Mouse (Mus musculus) embryonic facial prominence, embryonic 13.5 days (tissue): ENCODE measurements around the gene Slc44a3. TPM values are rescaled to one million over a fixed set of nuclear protein-coding genes. Genes with fewer than 3 reads are reported as not detected.
A peak's percentile ranks its signal among the peaks of the same experiment; 100 is the strongest.
"Not testable (repeated sequence)": the region's sequence is repeated elsewhere in the genome, so short reads cannot be mapped to it uniquely, and the experiment has no call there.

ENCODE experiments used
- ATAC-seq: fragments of 200-750 bp; cut with Nextera tagmentation; 2 replicates; pipeline ENCODE4 v1.8.0; 2017; ENCODE audit warnings: low read depth; ENCODE audit not compliant: insufficient number of reproducible peaks, insufficient read depth, low FRiP score, low TSS enrichment
- H3K27ac ChIP-seq: fragments of 300-500 bp; sonication (generic); 2 replicates; pipeline ENCODE4 v1.5.1; 2015; ENCODE audit warnings: moderate library complexity, mild to moderate bottlenecking, inconsistent platforms
- H3K27me3 ChIP-seq: fragments of 300-500 bp; sonication (generic); 2 replicates; pipeline ENCODE4 v1.6.1; 2015; ENCODE audit warnings: mild to moderate bottlenecking, inconsistent platforms
- H3K36me3 ChIP-seq: fragments of 300-500 bp; sonication (generic); 2 replicates; pipeline ENCODE4 v1.6.1; 2015; ENCODE audit warnings: mild to moderate bottlenecking, inconsistent platforms
- H3K4me1 ChIP-seq: fragments of 300-500 bp; sonication (generic); 2 replicates; pipeline ENCODE4 v1.6.1; 2015; ENCODE audit warnings: inconsistent platforms
- H3K4me2 ChIP-seq: fragments of 300-500 bp; sonication (generic); 2 replicates; pipeline ENCODE4 v1.6.1; 2015; ENCODE audit warnings: moderate library complexity, mild to moderate bottlenecking, inconsistent platforms
- H3K4me3 ChIP-seq: fragments of 300-500 bp; sonication (generic); 2 replicates; pipeline ENCODE4 v1.5.1; 2015; ENCODE audit warnings: mild to moderate bottlenecking, inconsistent platforms
- H3K9ac ChIP-seq: fragments of 300-500 bp; sonication (generic); 2 replicates; pipeline ENCODE4 v1.6.1; 2015; ENCODE audit warnings: mild to moderate bottlenecking, inconsistent platforms
- H3K9me3 ChIP-seq: fragments of 300-500 bp; sonication (generic); 2 replicates; pipeline ENCODE4 v1.6.1; 2016; ENCODE audit warnings: inconsistent platforms
- WGBS: fragments of 180-500 bp; shearing (Covaris S2); methylation state at CpG from one replicate; pipeline ENCODE4 v1.1.7; 2015; ENCODE audit warnings: mixed read lengths; 5-methylcytosine and 5-hydroxymethylcytosine counted together
- polyA plus RNA-seq: library from polyadenylated mRNA; unstranded; fragments of >200 nt; fragmentation: Nextera tagmentation; extraction: Ambion mirVana; gene quantifications from 2 replicates; pipeline ENCODE4 v1.2.1, GENCODE M21; 2015

Slc44a3 gene
- polyA plus RNA-seq, 1 experiment from 2014 or later, result 2.3 TPM

- ATAC-seq, result no peak
- Histone ChIP-seq H3K36me3 (no peaks in the 10 kb centered on the region), H3K27me3 (no peaks in the 10 kb centered on the region), H3K9ac (no peak overlapping the region), H3K4me1 (peaks cover 20% of the 10 kb centered on the region; the same call in 1 of the 2 replicates), H3K4me2 (no peak overlapping the region), H3K27ac (no peak overlapping the region), H3K9me3 (no peaks in the 10 kb centered on the region), H3K4me3 (no peak overlapping the region)
- 0% methylated on average over 1 of the region's 1 CpGs for WGBS
These were observed 18.2 kb upstream of the Slc44a3 start for GRCm38 (mm10) chr3:121550370-121550769.

- Histone ChIP-seq H3K4me1 (peaks cover 13% of the 10 kb centered on the region; the same call in 1 of the 2 replicates), H3K36me3 (no peaks in the 10 kb centered on the region), H3K9me3 (no peaks in the 10 kb centered on the region), H3K27me3 (no peaks in the 10 kb centered on the region), H3K9ac (0 out of 2 replicates have a peak overlapping the region, but pooled peaks have one; percentile 27), H3K4me3 (no peak overlapping the region), H3K27ac (no peak overlapping the region), H3K4me2 (no peak overlapping the region)
- no peak for ATAC-seq
- WGBS, result 45% methylated on average over 15 of the region's 15 CpGs
These were observed 15.8 kb upstream of the Slc44a3 start for GRCm38 (mm10) chr3:121547851-121548624.

GRCm38 (mm10) chr3:121540621-121541020 is 8.4 kb upstream of the Slc44a3 start:
- Histone ChIP-seq H3K4me3 (no peak overlapping the region), H3K4me2 (no peak overlapping the region), H3K4me1 (peaks cover 22% of the 10 kb centered on the region), H3K9me3 (no peaks in the 10 kb centered on the region), H3K27me3 (no peaks in the 10 kb centered on the region), H3K9ac (no peak overlapping the region), H3K36me3 (no peaks in the 10 kb centered on the region), H3K27ac (no peak overlapping the region)
- WGBS, result 64% methylated on average over 5 of the region's 5 CpGs
- ATAC-seq, result no peak

- WGBS, result 7% methylated on average over 8 of the region's 8 CpGs
- H3K36me3 ChIP-seq, result no peaks in the 10 kb centered on the region
- H3K9ac ChIP-seq, result no peak overlapping the region
- H3K4me1 ChIP-seq, result peaks cover 25% of the 10 kb centered on the region
- H3K4me2 ChIP-seq, result peak overlapping the region; percentile 20
- H3K4me3 ChIP-seq, result no peak overlapping the region
- H3K9me3 ChIP-seq, result no peaks in the 10 kb centered on the region
- H3K27ac ChIP-seq, result no peak overlapping the region
- no peaks in the 10 kb centered on the region for H3K27me3 ChIP-seq
- ATAC-seq, result no peak
These were observed 7.7 kb upstream of the Slc44a3 start for GRCm38 (mm10) chr3:121539871-121540431.

- not testable (repeated sequence) for ATAC-seq, H3K27ac ChIP-seq, H3K9me3 ChIP-seq, H3K9ac ChIP-seq, H3K36me3 ChIP-seq, H3K4me3 ChIP-seq, H3K4me2 ChIP-seq, H3K27me3 ChIP-seq
- peaks cover 26% of the 10 kb centered on the region for H3K4me1 ChIP-seq
- 79% methylated on average over 3 of the region's 3 CpGs for WGBS
These were observed 6.6 kb upstream of the Slc44a3 start for GRCm38 (mm10) chr3:121538847-121539246.

GRCm38 (mm10) chr3:121537996-121538395 is 5.8 kb upstream of the Slc44a3 start:
- Histone ChIP-seq H3K4me1 (peaks cover 32% of the 10 kb centered on the region), H3K4me2 (no peak overlapping the region), H3K36me3 (no peaks in the 10 kb centered on the region), H3K9me3 (no peaks in the 10 kb centered on the region), H3K27ac (no peak overlapping the region; the same call in 1 of the 2 replicates), H3K4me3 (no peak overlapping the region), H3K9ac (no peak overlapping the region), H3K27me3 (peaks cover 13% of the 10 kb centered on the region)
- no peak for ATAC-seq
- 68% methylated on average over 3 of the region's 3 CpGs for WGBS

- Histone ChIP-seq H3K27me3 (peaks cover 23% of the 10 kb centered on the region), H3K9ac (no peak overlapping the region)
- WGBS, result 76% methylated on average over 9 of the region's 9 CpGs
These were observed 4.6 kb upstream of the Slc44a3 start for GRCm38 (mm10) chr3:121536803-121537202.

GRCm38 (mm10) chr3:121535813-121536504 is 3.8 kb upstream of the Slc44a3 start:
- 61% methylated on average over 3 of the region's 3 CpGs for WGBS
- no peak for ATAC-seq
- no peaks in the 10 kb centered on the region for H3K9me3 ChIP-seq

More at GRCm38 (mm10) chr3:121536803-121537202, 4.6 kb upstream of the Slc44a3 start:
- H3K36me3 ChIP-seq, result no peaks in the 10 kb centered on the region
- no peak overlapping the region for H3K4me2 ChIP-seq
- ATAC-seq, result no peak
- H3K4me1 ChIP-seq, result peaks cover 39% of the 10 kb centered on the region
- no peak overlapping the region for H3K27ac ChIP-seq
- no peak overlapping the region for H3K4me3 ChIP-seq
- no peaks in the 10 kb centered on the region for H3K9me3 ChIP-seq

GRCm38 (mm10) chr3:121531370-121532148 is 645 bp downstream of the Slc44a3 start:
- no peak overlapping the region; the same call in 1 of the 2 replicates for H3K27ac ChIP-seq
- WGBS, result 47% methylated on average over 16 of the region's 16 CpGs
- peaks cover 34% of the 10 kb centered on the region for H3K27me3 ChIP-seq
- H3K36me3 ChIP-seq, result no peaks in the 10 kb centered on the region
- H3K4me2 ChIP-seq, result peak overlapping the region; percentile 54
- H3K4me1 ChIP-seq, result peaks cover 26% of the 10 kb centered on the region
- H3K4me3 ChIP-seq, result peak overlapping the region; percentile 29
- H3K9ac ChIP-seq, result no peak overlapping the region
- H3K9me3 ChIP-seq, result no peaks in the 10 kb centered on the region
- ATAC-seq, result no peak

More at GRCm38 (mm10) chr3:121535813-121536504, 3.8 kb upstream of the Slc44a3 start:
- Histone ChIP-seq H3K4me2 (no peak overlapping the region), H3K27me3 (peaks cover 28% of the 10 kb centered on the region), H3K9ac (no peak overlapping the region), H3K4me1 (peaks cover 41% of the 10 kb centered on the region), H3K36me3 (no peaks in the 10 kb centered on the region), H3K4me3 (no peak overlapping the region), H3K27ac (no peak overlapping the region)

GRCm38 (mm10) chr3:121530546-121531258 is 1.5 kb downstream of the Slc44a3 start:
- no peaks in the 10 kb centered on the region for H3K36me3 ChIP-seq
- WGBS, result 73% methylated on average over 10 of the region's 10 CpGs
- no peak overlapping the region for H3K27ac ChIP-seq
- peaks cover 34% of the 10 kb centered on the region for H3K27me3 ChIP-seq
- no peak overlapping the region for H3K9ac ChIP-seq
- H3K9me3 ChIP-seq, result no peaks in the 10 kb centered on the region
- H3K4me2 ChIP-seq, result no peak overlapping the region
- ATAC-seq, result no peak
- H3K4me1 ChIP-seq, result peaks cover 34% of the 10 kb centered on the region
- H3K4me3 ChIP-seq, result no peak overlapping the region
